Mouse (Mus musculus) hindbrain, embryonic 13.5 days (tissue): ENCODE measurements around the gene Spdef. TPM values are rescaled to one million over a fixed set of nuclear protein-coding genes. Genes with fewer than 3 reads are reported as not detected.

Source experiments
- polyA plus RNA-seq: library from polyadenylated mRNA; unstranded; fragments of >200 nt; fragmentation: Nextera tagmentation; extraction: Ambion mirVana; gene quantifications from 2 replicates; pipeline ENCODE4 v1.2.1, GENCODE M21; 2015

Gene Spdef
- polyA plus RNA-seq, 1 experiment from 2014 or later = 0.60 TPM

Other genes with a start within 250 kb of the Spdef start
- 4.8 and 5.2 TPM in 2 replicates for gene Grm4, start 207.6 kb downstream of the Spdef start, polyA plus RNA-seq
- gene Hmga1, start 172.5 kb downstream of the Spdef start, polyA plus RNA-seq = 113 and 126 TPM in 2 replicates
- gene AI413582, start 163.2 kb downstream of the Spdef start, polyA plus RNA-seq = 43.5 and 44.8 TPM in 2 replicates
- 225 and 235 TPM in 2 replicates for gene Nudt3, start 105.5 kb downstream of the Spdef start, polyA plus RNA-seq
- gene RPS10-NUDT3, start 93.7 kb downstream of the Spdef start, polyA plus RNA-seq = not detected in 2 replicates
- gene Rps10, start 92.3 kb downstream of the Spdef start, polyA plus RNA-seq = 565 and 583 TPM in 2 replicates
- gene Pacsin1, start 73.4 kb downstream of the Spdef start, polyA plus RNA-seq = 27.9 and 31.0 TPM in 2 replicates
- gene D17Wsu92e, start 91.7 kb upstream of the Spdef start, polyA plus RNA-seq = 10.0 and 10.1 TPM in 2 replicates
- 260 and 270 TPM in 2 replicates for gene Snrpc, start 109.2 kb upstream of the Spdef start, polyA plus RNA-seq
- 5.6 and 6.7 TPM in 2 replicates for gene Uhrf1bp1, start 127.5 kb upstream of the Spdef start, polyA plus RNA-seq
- gene Anks1, start 180.4 kb upstream of the Spdef start, polyA plus RNA-seq = 58.6 and 75.2 TPM in 2 replicates
- 68.4 and 76.1 TPM in 2 replicates for gene Taf11, start 180.9 kb upstream of the Spdef start, polyA plus RNA-seq